Mouse (Mus musculus) brain, embryonic 14.5 days (tissue): ENCODE measurements around the gene Prss12. TPM values are rescaled to one million over a fixed set of nuclear protein-coding genes. Genes with fewer than 3 reads are reported as not detected.

ENCODE experiments used
- DNase-seq: peaks from one replicate; pipeline ENCODE4 v3.0.0-alpha.2; 2011; ENCODE audit warnings: low read depth
- CTCF ChIP-seq: fragments of 200-500 bp; IDR thresholded peaks from 2 replicates; pipeline ENCODE4 v1.5.1; 2012; ENCODE audit warnings: inconsistent platforms, mild to moderate bottlenecking, moderate library complexity, borderline replicate concordance; ENCODE audit not compliant: insufficient read depth, insufficient read length; ENCODE audit errors: extremely low read depth
- POLR2A ChIP-seq: fragments of 200-500 bp; IDR thresholded peaks from 2 replicates; pipeline ENCODE4 v1.6.1; 2012; ENCODE audit warnings: mild to moderate bottlenecking, inconsistent platforms, borderline replicate concordance; ENCODE audit not compliant: poor library complexity, insufficient read depth, insufficient read length, severe bottlenecking; ENCODE audit errors: extremely low read depth
- polyA plus RNA-seq: library from polyadenylated mRNA; depleted of rRNA; stranded (reverse); fragments of >200 nt; gene quantifications from 2 replicates; pipeline ENCODE4 v1.2.3, GENCODE M21; 2012

Gene Prss12
- polyA plus RNA-seq, 1 experiment = 8.0 TPM

DNA sequence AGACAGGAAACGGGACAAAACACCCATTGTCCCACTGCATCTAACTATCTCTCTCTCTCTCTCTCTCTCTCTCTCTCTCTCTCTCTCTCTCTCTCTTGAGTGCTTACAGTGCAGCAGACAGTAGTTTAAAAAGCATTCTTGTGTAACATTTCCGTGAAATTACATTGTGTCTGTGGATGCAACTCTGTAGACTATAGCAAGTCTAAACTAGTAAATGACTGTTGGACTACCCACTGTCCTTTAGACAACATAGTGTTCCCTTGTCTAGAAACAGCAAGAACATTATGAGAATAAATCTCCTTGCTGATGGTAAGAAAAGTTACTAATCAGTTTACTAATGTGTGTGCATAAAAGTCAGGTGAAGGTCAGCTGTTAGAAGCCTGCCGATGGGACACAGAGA, 13.4 kb upstream of the Prss12 start:
- TF ChIP-seq POLR2A (no peak), CTCF (no peak)
- no peak for DNase-seq

DNA sequence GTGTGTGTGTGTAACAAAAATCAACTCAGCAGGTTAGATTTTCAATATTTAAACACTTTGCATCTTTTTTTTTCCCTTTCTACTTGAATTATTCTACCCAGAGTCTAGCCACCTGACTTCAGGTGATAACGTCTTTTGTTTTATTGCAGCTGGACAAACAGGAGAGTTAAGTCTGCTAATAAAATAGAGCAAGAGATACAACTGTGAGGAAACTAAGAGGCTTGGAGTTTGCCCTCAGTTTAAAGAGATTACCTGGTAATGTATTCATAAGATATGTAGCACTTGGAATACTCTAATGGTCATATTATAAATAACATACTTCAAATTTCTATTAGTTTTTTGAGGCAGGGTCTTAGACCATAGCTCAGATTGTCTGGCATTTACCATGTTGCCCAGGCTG, 9.1 kb upstream of the Prss12 start:
- DNase-seq = no peak
- no peak for TF ChIP-seq CTCF

GRCm38 (mm10) chr3:123440490-123440889, 6.2 kb upstream of the Prss12 start:
- no peak for DNase-seq
- TF ChIP-seq CTCF (no peak), POLR2A (no peak)

DNA sequence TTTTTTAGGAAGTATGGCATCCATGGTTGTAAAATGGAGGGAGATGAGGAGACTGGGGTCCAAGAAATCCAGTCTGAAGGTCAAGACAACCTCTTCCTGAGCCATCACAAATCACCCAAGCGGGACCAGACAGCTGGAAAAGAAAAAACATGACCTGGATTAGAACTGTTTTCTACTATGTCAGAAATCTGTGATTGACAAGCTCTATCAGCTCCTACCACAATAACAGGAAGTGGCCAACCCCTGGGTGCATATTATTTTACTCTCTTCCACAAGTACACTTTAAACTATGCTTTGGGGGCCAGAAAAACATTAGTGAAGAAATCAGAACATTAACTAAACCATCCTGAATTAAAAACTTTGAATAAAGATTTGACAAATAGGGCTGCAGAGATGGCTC, 2.2 kb upstream of the Prss12 start:
- no peak for TF ChIP-seq POLR2A
- no peak for TF ChIP-seq CTCF
- DNase-seq = no peak

GRCm38 (mm10) chr3:123447538-123448059, 886 bp downstream of the Prss12 start:
- peak; percentile 44 for DNase-seq
- TF ChIP-seq POLR2A = no peak
- TF ChIP-seq CTCF = no peak

DNA sequence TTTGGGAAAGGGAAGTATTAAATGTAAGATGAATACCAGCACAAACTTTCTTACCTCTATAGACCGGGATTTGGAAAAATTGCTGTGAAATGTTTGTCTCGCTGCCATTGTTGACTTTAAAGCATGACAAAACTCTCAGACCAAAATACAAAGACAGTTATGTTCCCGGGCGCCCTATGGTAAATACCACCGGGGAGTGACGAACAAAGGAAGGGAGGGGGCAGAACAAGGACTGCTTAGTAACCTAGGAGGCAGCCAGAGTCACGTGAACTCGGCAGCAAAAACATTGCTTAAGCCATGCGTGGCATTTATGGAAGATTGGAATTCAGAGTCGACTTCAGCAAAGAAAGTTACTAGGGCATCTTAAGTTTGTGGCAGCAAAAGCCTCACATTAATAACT, 1.4 kb downstream of the Prss12 start:
- no peak for TF ChIP-seq POLR2A
- no peak for TF ChIP-seq CTCF
- DNase-seq = peak; percentile 50

- DNase-seq = no peak
- TF ChIP-seq CTCF (no peak), POLR2A (no peak)
These were observed 3.4 kb downstream of the Prss12 start for GRCm38 (mm10) chr3:123450107-123450506.

DNA sequence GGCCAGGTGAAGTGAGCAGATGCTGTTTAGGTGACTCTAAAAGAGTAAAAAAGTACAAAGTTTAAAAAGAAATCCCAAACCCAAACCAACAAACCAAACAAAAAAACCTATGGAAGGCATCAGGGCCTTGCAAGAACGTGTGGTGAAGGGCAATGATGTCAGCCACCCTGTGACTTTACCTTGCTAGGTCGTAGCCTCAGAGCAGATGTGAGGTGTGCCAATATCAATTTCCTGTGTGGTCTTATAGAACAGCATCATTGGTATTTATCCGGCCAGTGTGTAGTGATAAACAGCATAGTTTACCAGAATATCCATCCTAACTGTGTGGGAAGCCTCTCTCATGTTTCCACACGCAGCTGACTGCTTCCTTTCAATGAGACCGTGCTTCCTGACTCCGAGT, 6.2 kb downstream of the Prss12 start:
- TF ChIP-seq CTCF (no peak), POLR2A (no peak)
- DNase-seq = no peak

DNA sequence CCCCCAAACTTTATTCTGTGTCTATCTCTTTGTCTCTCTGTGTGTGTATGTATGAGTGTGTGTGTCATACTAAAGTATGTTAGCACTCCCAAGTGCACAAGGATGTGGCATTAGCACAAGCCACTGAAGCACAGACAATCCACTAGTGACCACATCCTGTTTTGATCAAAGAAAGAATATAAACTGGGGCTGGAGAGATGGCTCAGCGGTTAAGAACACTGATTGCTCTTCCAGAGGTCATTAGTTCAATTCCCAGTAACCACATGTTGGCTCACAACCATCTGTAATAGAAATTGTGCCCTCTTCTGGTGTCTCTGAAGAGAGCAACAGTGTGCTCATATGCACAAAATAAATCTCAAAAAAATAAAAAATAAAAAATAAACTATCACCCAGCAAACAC, 12.8 kb downstream of the Prss12 start:
- no peak for DNase-seq
- TF ChIP-seq CTCF (no peak), POLR2A (no peak)

- TF ChIP-seq POLR2A (no peak), CTCF (no peak)
- no peak for DNase-seq
These were observed 13.7 kb downstream of the Prss12 start for GRCm38 (mm10) chr3:123460436-123460835.

DNA sequence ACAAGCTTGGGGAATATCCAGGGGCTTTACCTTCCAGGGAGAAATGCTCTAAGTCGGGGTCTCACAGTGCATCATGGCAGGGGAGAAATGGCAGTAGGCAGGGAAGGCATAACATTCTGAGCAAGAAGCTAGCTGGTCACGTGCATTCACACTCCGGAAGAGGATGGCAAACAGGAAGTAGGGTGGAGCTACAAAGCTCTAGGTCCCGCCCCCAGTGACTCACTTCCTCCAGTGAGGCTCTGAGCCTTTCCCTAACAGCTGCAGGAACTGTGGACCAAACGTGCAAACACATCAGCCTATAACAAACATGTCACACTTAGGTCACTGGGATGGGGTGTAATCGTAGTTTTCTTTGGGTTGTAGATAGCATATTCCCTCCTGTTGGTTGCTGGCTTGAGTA, 15.6 kb downstream of the Prss12 start:
- TF ChIP-seq CTCF (no peak), POLR2A (no peak)
- no peak for DNase-seq

DNA sequence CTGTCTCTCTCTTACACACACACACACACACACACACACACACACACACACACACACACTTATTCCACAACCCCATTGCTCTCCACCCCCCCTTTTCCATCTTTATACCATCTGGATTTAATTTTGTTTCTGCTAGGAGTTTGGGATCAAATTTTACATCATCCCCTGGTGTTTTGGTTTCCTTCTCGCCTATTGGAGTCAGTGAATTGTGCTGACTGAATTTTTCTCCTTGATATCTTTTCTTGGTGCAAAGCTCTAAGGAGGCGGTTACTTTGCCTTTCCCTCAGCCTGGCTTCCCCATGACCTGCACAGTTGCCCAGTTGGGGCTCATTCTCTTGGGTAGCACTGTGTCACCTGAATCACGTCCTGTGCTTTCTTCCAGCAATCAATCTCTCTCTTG, 30.1 kb downstream of the Prss12 start:
- DNase-seq = no peak
- TF ChIP-seq POLR2A (no peak), CTCF (no peak)

DNA sequence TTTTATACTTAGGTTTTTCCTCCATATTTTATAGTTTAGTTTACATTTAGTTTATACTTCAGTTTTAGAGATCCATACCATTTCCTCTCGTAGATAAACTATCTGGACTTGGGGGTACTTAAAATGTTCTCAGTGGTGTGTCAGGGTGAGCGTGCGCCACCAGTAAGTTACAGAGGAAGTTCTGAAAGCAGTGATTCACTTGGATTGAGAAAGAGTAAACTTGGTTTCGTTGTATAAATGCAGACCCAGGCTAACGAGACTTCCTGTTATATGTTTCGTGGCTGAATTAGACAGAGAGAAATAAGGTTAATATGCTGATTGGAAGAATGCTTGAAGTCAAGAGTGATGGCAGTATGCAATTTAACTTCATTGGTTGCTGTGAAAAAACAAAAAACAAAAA, 34.6 kb downstream of the Prss12 start:
- no peak for TF ChIP-seq POLR2A
- no peak for TF ChIP-seq CTCF
- no peak for DNase-seq

DNA sequence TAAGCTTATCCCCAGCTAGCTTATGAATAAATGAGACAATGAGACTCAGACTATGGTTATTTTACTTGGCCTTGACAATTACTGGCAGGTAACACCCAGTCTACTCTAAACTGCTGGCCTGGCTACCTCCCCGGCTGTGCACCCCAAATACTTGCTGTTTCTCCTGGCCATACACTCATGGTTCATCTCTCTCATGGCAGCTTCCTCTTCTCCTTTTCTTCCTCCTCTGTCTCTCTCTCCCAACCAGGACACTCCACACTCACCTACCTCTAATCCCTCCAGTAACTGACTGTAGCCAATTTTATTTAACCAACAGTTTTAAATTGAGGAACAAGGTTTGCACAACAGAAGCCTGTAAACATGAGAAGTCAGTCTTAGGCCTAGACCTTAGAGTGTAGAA, 45.1 kb downstream of the Prss12 start:
- TF ChIP-seq POLR2A (no peak), CTCF (no peak)
- DNase-seq = no peak
